Mouse (Mus musculus): ENCODE results near the gene Prss57. TPM values are rescaled to one million over a fixed set of nuclear protein-coding genes. Genes with fewer than 3 reads are reported as not detected.
"Not testable (repeated sequence)": the region's sequence is repeated elsewhere in the genome, so short reads cannot be mapped to it uniquely, and the experiment has no call there.

Gene Prss57
- polyA plus RNA-seq, 1 experiment = 1.00 TPM

DNA sequence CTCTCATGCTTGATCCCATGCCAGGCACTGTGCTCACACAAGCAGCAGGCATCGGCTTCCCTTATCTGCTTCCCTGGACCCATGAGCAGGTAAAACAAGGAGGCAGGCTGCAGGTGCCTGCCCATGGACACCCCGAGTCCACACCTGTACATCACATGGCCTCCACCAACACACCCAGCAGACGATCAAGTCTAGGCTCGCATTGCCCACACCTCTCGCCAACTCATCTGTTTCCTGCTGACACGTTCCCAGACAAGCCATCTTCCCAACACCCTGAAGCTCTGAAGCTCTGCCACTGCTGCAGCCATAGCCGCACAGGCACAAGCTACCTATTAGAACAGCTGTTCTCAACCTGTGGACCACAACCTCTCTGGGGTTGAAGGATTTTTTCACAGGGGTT is 26.5 kb downstream of the Prss57 start:
- no peak for DNase-seq (ENCODE audit: extremely low spot score in 1 of 2, low spot score in 1 of 2)

DNA sequence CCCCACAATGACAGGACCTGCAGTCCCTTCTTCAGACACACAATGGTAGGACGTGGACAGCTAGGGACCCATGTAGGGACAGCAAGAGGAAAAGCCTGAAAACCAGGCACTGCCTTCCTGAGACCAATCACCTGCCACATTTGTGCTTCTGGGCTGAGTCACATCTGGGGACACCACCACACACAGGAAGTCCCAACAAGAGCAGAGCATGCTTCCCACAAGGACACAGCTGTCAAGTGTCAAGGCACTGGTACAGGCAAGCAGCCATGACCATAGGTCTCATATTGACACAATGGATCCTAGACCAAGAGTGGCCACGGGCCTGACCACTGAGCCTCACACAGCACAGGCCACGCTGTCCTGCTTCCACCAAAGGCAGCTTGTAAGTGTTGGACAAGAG is 27.9 kb downstream of the Prss57 start:
- no peak for DNase-seq (ENCODE audit: extremely low spot score in 1 of 2, low spot score in 1 of 2)

DNA sequence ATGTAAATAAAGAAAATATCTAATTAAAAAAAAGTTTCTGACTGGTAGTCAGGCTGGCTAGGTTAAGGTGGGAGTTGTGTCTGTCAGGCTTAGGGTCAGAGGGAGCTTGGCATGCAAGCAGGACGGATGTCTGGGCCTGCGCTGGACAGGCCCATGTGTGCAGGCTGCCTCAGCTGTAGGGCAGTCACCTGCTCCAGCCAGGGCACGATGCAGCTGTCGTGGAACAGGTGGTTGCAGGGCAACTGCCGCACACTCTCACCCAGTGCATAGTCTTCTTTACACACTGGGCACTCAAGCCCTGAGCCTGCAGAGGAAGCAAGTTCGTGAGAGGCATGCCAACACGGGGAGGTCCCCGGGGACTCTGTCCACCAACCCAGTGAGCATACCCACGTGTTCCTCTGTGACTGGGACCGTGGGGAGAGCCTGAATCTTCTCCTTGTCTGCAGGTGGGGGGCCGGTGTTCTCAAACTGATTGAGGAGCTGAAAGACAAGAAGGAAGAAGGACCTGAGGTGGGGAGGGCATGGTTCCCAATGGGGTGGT is 30.1 kb downstream of the Prss57 start:
- no peak for DNase-seq (ENCODE audit: extremely low spot score in 1 of 2, low spot score in 1 of 2)

DNA sequence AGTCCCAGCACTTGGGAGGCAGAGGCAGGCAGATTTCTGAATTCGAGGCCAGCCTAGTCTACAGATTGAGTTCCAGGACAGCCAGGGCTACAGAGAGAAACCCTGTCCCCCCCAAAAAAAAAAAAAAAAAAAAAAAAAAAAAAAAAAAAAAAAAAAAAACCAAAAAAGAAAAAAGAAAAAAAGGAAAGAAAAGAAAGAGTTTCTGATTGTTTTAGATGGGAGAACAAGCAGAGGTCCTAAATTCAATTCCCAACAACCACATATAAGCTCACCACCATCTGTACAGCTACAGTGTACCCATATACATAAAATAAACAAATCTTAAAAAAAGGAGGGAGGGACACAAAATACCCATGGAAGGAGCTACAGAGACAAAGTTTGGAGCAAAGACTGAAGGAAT is 31.1 kb downstream of the Prss57 start:
- not testable (repeated sequence) for DNase-seq (ENCODE audit: extremely low spot score in 1 of 2, low spot score in 1 of 2)

DNA sequence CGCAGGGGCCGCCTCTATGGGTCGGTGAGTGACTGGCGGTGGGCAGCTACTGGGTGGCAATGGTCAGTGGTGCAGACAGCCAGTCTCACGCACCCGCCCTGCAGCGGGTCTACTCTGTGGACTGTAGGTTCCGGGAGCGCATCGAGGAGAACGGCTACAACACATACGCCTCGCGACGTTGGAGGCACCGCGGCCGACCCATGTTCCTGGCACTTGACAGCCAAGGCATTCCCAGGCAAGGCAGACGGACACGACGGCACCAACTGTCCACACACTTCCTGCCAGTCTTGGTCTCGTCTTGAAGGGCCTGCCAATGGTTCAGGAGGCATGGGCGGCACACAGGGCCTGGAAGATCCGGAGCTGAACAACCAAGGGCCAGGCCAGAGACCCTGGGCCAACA is 34.1 kb downstream of the Prss57 start:
- no peak for DNase-seq (ENCODE audit: extremely low spot score in 1 of 2, low spot score in 1 of 2)

DNA sequence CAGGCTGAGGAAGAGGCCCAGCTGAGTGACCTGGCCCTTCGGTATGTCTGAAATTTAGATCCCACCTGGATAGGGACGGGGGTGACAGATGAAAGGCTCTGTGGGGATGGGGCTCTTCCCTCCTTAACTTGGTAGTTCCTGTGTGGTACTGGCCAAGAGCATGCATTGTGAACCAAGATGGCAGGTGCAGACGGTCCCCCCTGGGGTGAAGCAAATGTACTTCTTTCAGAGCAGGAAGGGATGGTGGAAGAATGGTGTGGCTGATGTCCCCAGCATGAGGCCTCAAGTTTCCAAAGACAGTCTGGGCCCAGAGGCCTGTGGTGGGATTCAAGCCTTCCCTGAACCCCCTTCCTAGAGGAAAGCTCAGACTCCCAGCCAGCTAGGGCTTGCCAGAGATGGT is 34.9 kb downstream of the Prss57 start:
- no peak for DNase-seq (ENCODE audit: extremely low spot score in 1 of 2, low spot score in 1 of 2)

DNA sequence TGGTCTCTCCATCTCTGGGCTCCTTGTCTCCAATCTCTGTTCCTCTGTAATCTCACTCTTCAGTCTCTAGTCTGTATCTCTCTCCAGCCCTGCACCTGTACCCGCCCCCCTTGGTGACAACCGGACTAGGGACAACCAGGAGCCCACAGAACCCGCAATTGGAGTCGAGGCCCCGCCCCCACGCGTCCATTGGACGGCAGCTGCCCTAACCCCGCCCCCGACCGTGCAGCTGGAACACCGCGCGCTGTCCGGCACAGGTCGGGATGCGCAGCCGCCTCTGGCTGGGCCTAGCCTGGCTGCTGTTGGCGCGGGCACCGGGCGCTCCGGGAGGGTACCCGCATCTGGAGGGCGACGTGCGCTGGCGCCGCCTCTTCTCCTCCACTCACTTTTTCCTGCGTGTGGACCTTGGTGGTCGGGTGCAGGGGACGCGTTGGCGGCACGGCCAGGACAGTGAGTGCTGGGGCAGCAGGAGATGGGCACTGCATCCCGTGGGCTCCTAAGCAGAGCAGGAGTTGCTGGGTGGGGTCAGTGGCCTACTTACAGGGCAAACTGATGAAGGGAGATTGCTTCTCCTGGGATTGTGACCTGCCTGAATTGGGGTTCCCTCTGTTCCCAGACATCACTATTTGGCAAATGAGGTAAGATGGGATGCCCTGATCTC is 35.8 kb downstream of the Prss57 start, which contains the start of gene Fgf22:
Fgf22 (plus strand) TSS at position 221 of the 661 bp plus-strand sequence.
- DNase-seq (ENCODE audit: extremely low spot score in 1 of 2, low spot score in 1 of 2) = peak; percentile 67 to 82

DNA sequence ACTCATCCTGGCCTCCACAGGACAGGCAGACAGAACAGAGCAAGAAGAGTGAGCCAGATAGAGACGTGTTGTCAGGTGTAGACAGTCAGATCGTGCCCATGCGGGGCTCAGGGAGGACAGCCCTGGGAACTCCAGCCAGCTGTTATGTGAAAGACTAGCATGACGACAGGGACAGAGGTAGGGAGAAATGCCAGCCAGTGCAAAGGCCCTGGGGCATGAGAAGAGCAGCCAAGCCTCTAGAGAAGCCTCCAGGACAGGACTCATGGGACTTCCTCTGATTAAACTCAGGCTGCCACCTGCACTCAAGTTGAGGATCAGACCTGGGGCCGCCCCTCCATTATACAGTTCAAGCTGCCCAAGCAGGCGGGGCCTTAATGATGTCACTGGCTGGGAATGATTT is 42.3 kb downstream of the Prss57 start:
- DNase-seq (ENCODE audit: extremely low spot score in 1 of 2, low spot score in 1 of 2) = no peak

DNA sequence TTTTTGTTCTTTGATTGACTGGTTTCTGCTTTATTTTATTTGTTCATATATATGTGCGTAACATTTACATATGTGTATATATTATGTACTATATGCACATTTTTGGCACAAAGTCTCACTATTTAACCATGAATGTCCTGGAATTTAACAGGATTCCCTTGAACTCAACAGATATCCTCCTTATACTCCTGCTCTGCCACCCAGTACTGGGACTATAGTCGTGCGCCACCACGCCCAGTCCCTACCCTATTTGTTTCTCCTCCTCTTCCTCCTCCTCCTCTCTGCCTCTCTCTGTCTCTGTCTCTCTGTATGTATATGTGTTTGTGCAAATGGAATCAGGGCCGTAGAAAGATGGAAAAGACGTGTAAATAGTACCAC is 44.0 kb downstream of the Prss57 start:
- no peak for DNase-seq (ENCODE audit: extremely low spot score in 1 of 2, low spot score in 1 of 2)

DNA sequence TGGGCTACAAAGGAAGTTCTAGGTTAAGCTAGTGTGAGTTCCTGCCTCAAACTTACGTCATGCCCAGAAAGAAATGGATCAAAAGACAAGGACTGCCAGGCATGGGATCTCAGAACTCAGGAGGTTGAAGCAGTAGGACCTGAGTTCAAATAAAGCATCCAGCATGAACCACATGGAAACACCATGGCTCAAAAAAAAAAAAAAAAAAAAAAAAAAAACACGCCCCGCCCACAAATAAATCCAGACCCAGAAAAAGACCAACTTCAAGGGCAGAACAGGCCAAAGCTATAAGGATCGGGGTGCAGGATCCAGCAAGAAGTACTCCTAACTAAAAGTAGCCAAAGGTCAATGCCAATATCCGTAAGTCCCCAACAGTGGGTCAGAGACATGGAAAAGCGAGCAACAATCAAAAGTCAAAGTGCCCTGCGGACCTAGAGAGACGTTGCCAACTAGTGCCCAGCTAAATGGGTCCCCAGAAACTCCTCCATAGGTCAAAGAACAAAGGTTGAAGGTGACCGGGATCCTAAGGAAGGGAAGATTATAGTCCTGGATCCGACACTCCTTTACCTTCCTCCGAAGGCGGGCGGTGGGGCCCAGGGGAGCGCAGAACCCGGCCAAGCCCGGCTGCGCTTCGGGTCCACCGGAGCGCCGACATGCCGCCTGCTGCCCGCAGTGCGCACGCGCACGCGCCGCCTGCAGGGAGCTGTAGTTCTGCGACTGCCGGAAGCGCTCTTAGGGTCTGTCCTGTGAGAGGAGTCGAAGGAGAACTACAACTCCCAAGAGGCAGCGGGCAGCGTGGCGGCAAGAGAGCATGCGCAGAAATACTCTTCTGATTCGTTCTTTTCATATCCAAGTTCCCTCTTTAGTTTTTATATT is 44.6 kb downstream of the Prss57 start, which contains the start of gene Polrmt:
Polrmt (minus strand) TSS at position 684 of the 876 bp plus-strand sequence.
- peak; percentile 97 to 98 for DNase-seq (ENCODE audit: extremely low spot score in 1 of 2, low spot score in 1 of 2)

DNA sequence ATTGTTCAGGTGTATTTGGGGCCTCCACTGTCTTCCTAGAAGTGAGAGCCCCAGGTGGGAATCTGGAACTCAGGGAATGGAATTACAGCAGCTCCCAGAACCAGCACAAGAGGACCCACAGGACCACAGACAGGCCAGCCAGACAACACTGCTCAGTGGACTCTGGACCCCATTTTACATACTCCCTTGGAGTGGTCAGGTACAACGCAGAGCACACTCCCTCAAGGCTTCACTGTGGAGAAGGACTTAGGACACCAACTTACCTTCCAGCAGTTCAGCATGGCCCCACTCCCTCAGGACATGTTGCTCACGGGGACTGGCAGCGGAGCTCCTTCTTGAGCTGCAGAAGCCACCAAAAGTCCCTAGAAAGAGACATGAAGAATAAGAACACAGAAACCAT is 45.4 kb downstream of the Prss57 start:
- DNase-seq (ENCODE audit: extremely low spot score in 1 of 2, low spot score in 1 of 2) = no peak

DNA sequence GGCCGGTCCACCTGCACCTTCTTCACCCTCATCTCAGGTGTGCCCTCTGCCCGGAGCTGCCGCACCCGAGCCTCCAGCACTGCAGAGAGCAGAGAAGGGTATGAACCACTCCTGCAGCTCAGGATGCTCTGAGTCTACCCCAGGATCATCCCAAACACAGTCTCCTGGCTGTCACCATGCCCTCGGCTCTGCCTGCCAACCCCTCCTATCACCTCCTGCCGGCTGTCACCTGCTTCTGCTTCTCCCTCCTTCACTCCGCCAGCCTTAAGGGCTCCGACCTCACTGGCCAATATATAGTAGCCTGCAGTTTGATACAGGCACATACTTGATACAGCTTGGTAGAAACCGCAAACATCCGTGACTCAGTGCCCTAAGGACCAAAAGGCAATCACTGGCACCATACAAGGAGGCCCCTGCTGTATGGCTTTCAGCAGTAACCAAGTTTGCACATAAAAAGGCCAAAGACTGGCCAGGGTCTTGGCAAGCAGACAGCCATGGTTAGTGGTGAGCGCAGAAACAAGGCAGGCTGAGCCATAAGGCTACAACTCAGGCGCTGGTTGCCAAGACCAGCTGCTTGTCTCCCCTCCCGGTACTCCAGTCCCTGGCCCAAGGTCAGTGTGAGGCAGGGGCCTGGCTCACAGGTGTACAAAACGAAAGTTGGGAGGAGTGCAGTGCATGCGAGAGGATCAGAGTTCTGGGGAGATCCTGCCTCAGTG is 47.0 kb downstream of the Prss57 start:
- DNase-seq (ENCODE audit: extremely low spot score in 1 of 2, low spot score in 1 of 2) = no peak

DNA sequence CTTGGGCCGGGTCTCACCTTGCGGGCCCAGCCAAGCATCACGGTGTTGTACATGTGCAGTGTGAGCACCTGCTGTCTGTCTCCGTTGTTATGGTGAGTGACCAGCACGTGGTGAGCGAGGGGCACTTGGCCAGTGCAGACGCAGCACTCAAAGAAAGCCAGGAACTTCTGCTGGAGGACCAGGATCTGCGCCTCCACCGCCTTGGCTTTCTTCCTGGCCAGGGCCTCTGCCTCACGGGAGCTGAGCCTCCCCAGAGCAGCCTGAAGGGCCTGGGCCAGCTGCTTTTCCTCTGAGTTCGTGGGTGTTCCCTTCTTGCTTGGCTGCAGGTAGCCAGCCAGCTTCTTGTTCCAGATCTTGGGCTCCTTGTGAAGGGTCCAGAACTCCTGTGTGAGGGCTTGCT is 47.6 kb downstream of the Prss57 start:
- DNase-seq (ENCODE audit: extremely low spot score in 1 of 2, low spot score in 1 of 2) = no peak

DNA sequence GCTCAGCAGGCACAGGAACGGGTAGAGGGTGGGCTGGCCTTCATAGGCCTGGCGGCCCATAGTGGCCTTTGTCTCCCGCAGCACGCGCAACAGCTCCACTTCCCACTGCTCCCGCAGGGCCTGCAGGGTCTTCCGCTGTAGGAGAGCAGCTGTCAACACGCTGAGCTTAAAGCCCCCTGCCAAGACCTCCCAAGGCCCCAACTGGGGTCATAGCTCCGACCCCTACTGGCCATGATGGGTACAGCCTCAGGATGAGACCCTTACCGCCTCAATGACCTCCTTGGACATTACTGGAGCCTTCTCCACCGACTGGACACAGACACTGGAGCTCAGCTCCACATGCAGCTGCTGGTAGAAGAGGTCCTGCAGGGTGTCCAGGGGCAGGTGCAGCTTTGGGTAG is 49.9 kb downstream of the Prss57 start:
- DNase-seq (ENCODE audit: extremely low spot score in 1 of 2, low spot score in 1 of 2) = no peak

DNA sequence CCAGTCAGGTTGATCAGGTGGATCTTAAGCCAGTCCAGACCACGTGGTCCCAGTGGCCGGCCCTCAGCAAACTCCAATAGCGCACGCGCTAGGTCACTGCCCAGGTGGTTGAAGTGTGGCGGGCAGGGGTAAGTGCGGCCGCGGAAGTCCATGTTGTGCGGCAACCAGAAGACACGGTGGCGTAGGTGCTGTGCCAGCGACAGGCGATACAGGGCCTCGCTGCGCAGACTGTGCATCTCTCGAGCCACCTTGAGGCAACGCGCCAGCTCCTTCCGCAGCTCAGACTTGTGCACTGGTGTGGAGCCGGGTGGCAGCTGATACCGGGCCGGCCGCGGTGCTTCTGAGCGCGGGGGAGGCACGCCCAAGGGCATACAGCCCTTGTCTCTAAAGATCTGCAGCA is 51.5 kb downstream of the Prss57 start:
- no peak for DNase-seq (ENCODE audit: extremely low spot score in 1 of 2, low spot score in 1 of 2)

DNA sequence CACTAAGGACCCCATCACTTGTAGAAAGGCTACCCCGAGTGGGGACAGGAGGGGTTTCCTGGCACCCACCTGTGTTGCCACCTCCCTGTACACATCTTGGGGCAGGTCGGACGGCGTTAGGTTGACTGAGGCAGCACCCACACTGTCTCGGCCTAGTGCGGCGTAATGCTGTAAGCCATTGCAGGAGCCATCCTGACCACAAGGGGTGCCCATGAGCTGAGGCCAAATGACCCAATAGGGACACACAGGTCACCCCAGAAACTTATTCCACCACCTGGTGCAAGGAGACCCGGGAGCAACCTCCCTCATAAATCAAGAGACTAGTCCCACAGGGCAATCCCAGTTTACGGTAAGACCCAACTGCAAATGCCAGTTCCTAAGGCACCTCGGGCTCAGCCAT is 52.5 kb downstream of the Prss57 start:
- no peak for DNase-seq (ENCODE audit: extremely low spot score in 1 of 2, low spot score in 1 of 2)

DNA sequence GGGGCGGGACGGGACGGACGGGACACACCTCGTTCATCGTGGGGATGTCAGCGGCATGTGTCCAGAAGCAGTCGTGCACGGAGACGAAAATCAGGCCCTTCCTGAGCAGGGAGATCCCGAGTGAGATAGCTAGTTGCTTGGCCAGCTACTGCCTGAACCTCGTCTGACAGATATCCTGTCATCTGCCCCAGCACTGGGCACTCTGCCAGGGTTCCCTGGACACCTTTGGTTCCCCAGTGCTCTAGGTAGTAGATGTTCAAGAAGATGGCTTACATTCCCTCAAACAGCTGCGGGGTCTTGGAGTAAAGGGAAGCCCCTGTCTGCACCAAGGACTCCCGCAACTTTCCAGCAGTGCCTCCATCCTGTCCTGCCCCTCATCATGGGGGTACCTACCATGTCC is 54.1 kb downstream of the Prss57 start:
- DNase-seq (ENCODE audit: extremely low spot score in 1 of 2, low spot score in 1 of 2) = no peak

DNA sequence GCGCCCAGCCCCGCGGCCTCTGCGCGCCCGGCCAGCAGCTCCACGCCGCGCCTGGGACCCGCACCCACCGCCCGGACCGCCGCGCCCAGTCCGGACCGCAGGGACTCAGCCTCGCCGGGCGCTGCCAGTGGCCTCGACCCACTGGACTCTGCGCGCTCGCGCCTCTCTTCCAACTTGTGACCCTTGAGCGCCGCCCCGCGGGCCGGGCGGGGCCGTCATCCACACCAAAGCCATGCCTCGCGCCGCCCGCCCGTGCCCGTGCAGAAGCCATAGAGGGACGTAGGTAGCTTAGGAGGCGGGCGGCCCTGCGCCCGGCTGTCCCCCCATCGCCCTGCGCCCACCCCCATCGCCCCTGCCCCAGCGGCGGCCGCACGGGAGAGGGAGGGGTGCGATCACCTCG is 55.4 kb downstream of the Prss57 start:
- no peak for DNase-seq (ENCODE audit: extremely low spot score in 1 of 2, low spot score in 1 of 2)

DNA sequence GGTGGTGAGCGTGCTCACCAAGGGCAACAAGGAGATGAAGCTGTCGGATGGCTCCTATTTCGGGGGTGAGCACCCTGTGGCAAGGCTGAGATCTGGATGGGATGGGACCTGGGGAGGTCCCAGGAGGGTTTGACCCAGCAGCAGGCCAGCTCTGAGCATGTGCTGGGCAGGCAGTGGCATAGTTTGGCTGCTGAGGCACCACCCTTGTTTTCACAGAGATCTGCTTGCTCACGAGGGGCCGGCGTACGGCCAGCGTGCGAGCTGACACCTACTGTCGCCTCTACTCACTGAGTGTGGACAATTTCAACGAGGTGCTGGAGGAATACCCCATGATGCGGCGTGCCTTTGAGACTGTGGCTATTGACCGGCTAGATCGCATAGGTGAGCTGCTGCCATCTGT is 56.9 kb downstream of the Prss57 start:
- DNase-seq (ENCODE audit: extremely low spot score in 1 of 2, low spot score in 1 of 2) = no peak

DNA sequence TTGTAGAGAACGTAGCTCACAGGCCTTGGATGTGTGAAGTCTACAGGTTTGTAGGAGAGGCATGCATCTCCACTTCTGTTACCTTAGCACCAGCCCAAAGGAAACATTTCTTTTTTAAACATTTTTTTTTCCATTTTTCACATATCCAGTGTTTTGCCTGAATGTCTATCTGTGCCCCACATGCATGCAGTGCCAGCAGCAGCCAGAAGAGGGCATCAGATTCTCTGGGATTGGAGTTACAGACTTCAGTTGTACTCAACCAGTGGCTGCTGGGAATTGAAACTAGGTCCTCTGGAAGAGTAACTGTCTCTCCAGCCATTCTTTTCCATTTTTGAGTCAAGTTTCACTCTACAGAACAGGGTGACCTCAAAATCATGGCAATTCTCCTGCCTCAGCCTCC is 58.3 kb downstream of the Prss57 start:
- DNase-seq (ENCODE audit: extremely low spot score in 1 of 2, low spot score in 1 of 2) = peak in 1 of 2 experiments; percentile 62

All from frontal cortex, adult 2 months (tissue).